Mouse (Mus musculus): Measurements from ENCODE around the gene Sycp1. TPM values are rescaled to one million over a fixed set of nuclear protein-coding genes. Genes with fewer than 3 reads are reported as not detected.
A peak's percentile ranks its signal among the peaks of the same experiment; 100 is the strongest.

Gene Sycp1
- not detected in 2 replicates for polyA plus RNA-seq (2012; rRNA removed)

GRCm38 (mm10) chr3:102935451-102936354, at the start of gene Sycp1:
Gene Sycp1 (minus strand): TSS chr3:102936100.
- DNase-seq (ENCODE audit: low read depth), result no peak
- TF ChIP-seq CTCF (IDR thresholded peaks at IDR 0.05; ENCODE audit: borderline replicate concordance, extremely low read depth, insufficient read depth, insufficient read length), result no peak
- no peak for TF ChIP-seq POLR2A (IDR thresholded peaks at IDR 0.05; ENCODE audit: borderline replicate concordance, extremely low read depth, insufficient read depth, insufficient read length, poor library complexity, severe bottlenecking)

- TF ChIP-seq CTCF (IDR thresholded peaks at IDR 0.05; ENCODE audit: borderline replicate concordance, extremely low read depth, insufficient read depth, insufficient read length) (no peak), POLR2A (IDR thresholded peaks at IDR 0.05; ENCODE audit: borderline replicate concordance, extremely low read depth, insufficient read depth, insufficient read length, poor library complexity, severe bottlenecking) (no peak)
- DNase-seq (ENCODE audit: low read depth), result no peak
Measured at GRCm38 (mm10) chr3:102980349-102980736, 44.4 kb upstream of the Sycp1 start.

GRCm38 (mm10) chr3:102979550-102980348, 43.8 kb upstream of the Sycp1 start:
- TF ChIP-seq CTCF (IDR thresholded peaks at IDR 0.05; ENCODE audit: borderline replicate concordance, extremely low read depth, insufficient read depth, insufficient read length) (peak; percentile 12; the same call in 1 of the 2 replicates), POLR2A (IDR thresholded peaks at IDR 0.05; ENCODE audit: borderline replicate concordance, extremely low read depth, insufficient read depth, insufficient read length, poor library complexity, severe bottlenecking) (peak; percentile 39; the same call in 1 of the 2 replicates)
- DNase-seq (ENCODE audit: low read depth), result peak; percentile 95

GRCm38 (mm10) chr3:102976906-102977305, 41.0 kb upstream of the Sycp1 start:
- TF ChIP-seq CTCF (IDR thresholded peaks at IDR 0.05; ENCODE audit: borderline replicate concordance, extremely low read depth, insufficient read depth, insufficient read length) (no peak), POLR2A (IDR thresholded peaks at IDR 0.05; ENCODE audit: borderline replicate concordance, extremely low read depth, insufficient read depth, insufficient read length, poor library complexity, severe bottlenecking) (no peak)
- DNase-seq (ENCODE audit: low read depth), result no peak

- no peak for DNase-seq (ENCODE audit: low read depth)
- no peak for TF ChIP-seq POLR2A (IDR thresholded peaks at IDR 0.05; ENCODE audit: borderline replicate concordance, extremely low read depth, insufficient read depth, insufficient read length, poor library complexity, severe bottlenecking)
- TF ChIP-seq CTCF (IDR thresholded peaks at IDR 0.05; ENCODE audit: borderline replicate concordance, extremely low read depth, insufficient read depth, insufficient read length), result no peak
Measured at GRCm38 (mm10) chr3:102970508-102970907, 34.6 kb upstream of the Sycp1 start.

- no peak for TF ChIP-seq POLR2A (IDR thresholded peaks at IDR 0.05; ENCODE audit: borderline replicate concordance, extremely low read depth, insufficient read depth, insufficient read length, poor library complexity, severe bottlenecking)
- TF ChIP-seq CTCF (IDR thresholded peaks at IDR 0.05; ENCODE audit: borderline replicate concordance, extremely low read depth, insufficient read depth, insufficient read length), result no peak
- peak; percentile 47 for DNase-seq (ENCODE audit: low read depth)
Measured at GRCm38 (mm10) chr3:102970067-102970466, 34.2 kb upstream of the Sycp1 start.

GRCm38 (mm10) chr3:102964033-102964432, 28.1 kb upstream of the Sycp1 start, which contains the start of gene Nr1h5:
Gene Nr1h5 (minus strand): TSS chr3:102964133.
- TF ChIP-seq CTCF (IDR thresholded peaks at IDR 0.05; ENCODE audit: borderline replicate concordance, extremely low read depth, insufficient read depth, insufficient read length) (no peak), POLR2A (IDR thresholded peaks at IDR 0.05; ENCODE audit: borderline replicate concordance, extremely low read depth, insufficient read depth, insufficient read length, poor library complexity, severe bottlenecking) (no peak)
- no peak for DNase-seq (ENCODE audit: low read depth)

- DNase-seq (ENCODE audit: low read depth), result no peak
- TF ChIP-seq CTCF (IDR thresholded peaks at IDR 0.05; ENCODE audit: borderline replicate concordance, extremely low read depth, insufficient read depth, insufficient read length) (no peak), POLR2A (IDR thresholded peaks at IDR 0.05; ENCODE audit: borderline replicate concordance, extremely low read depth, insufficient read depth, insufficient read length, poor library complexity, severe bottlenecking) (no peak)
Measured at GRCm38 (mm10) chr3:102955596-102955995, 19.7 kb upstream of the Sycp1 start.

- no peak for TF ChIP-seq CTCF (IDR thresholded peaks at IDR 0.05; ENCODE audit: borderline replicate concordance, extremely low read depth, insufficient read depth, insufficient read length)
- no peak for TF ChIP-seq POLR2A (IDR thresholded peaks at IDR 0.05; ENCODE audit: borderline replicate concordance, extremely low read depth, insufficient read depth, insufficient read length, poor library complexity, severe bottlenecking)
Measured at GRCm38 (mm10) chr3:102955143-102955542, 19.2 kb upstream of the Sycp1 start.

GRCm38 (mm10) chr3:102954476-102954875, 18.6 kb upstream of the Sycp1 start:
- no peak for TF ChIP-seq POLR2A (IDR thresholded peaks at IDR 0.05; ENCODE audit: borderline replicate concordance, extremely low read depth, insufficient read depth, insufficient read length, poor library complexity, severe bottlenecking)
- TF ChIP-seq CTCF (IDR thresholded peaks at IDR 0.05; ENCODE audit: borderline replicate concordance, extremely low read depth, insufficient read depth, insufficient read length), result no peak

More at GRCm38 (mm10) chr3:102955143-102955542, 19.2 kb upstream of the Sycp1 start:
- no peak for DNase-seq (ENCODE audit: low read depth)

GRCm38 (mm10) chr3:102946861-102947260, 11.0 kb upstream of the Sycp1 start:
- DNase-seq (ENCODE audit: low read depth), result no peak
- TF ChIP-seq CTCF (IDR thresholded peaks at IDR 0.05; ENCODE audit: borderline replicate concordance, extremely low read depth, insufficient read depth, insufficient read length) (no peak), POLR2A (IDR thresholded peaks at IDR 0.05; ENCODE audit: borderline replicate concordance, extremely low read depth, insufficient read depth, insufficient read length, poor library complexity, severe bottlenecking) (no peak)

More at GRCm38 (mm10) chr3:102954476-102954875, 18.6 kb upstream of the Sycp1 start:
- DNase-seq (ENCODE audit: low read depth), result no peak

Measured in brain, embryonic 14.5 days (tissue).